Mouse (Mus musculus): Measurements from ENCODE around the gene Gas7. TPM values are rescaled to one million over a fixed set of nuclear protein-coding genes. Genes with fewer than 3 reads are reported as not detected.

The Gas7 gene
- polyA plus RNA-seq, 1 experiment from 2014 or later: 2.7 TPM

- ATAC-seq (no peak), DNase-seq (no peak)
- 58% methylated on average over 4 of the region's 4 CpGs for WGBS (ENCODE audit: insufficient replicate concordance)
- Histone ChIP-seq H3K4me3 (ENCODE audit: low read depth, low read length) (no peak overlapping the region), H3K9me3 (ENCODE audit: low read length) (no peaks in the 10 kb centered on the region), H3K36me3 (replicated peaks; ENCODE audit: insufficient read depth, low read length) (no peaks in the 10 kb centered on the region), H3K4me1 (ENCODE audit: insufficient read depth) (no peaks in the 10 kb centered on the region), H3K9ac (replicated peaks) (no peak overlapping the region), H3K4me2 (ENCODE audit: low read depth, low read length) (no peak overlapping the region), H3K27ac (ENCODE audit: low read depth) (no peak overlapping the region), H3K27me3 (ENCODE audit: insufficient read depth, low read length) (no peaks in the 10 kb centered on the region)
- no peak for TF ChIP-seq EP300 (IDR thresholded peaks at IDR 0.05; ENCODE audit: low read depth)
- TF ChIP-seq CTCF (IDR thresholded peaks at IDR 0.05; ENCODE audit: low read depth): peak; percentile 51
Observed at GRCm38 (mm10) chr11:67431864-67432263, 23.4 kb upstream of the Gas7 start.

- H3K4me2 ChIP-seq (ENCODE audit: low read depth, low read length): no peak overlapping the region
- no peak overlapping the region for H3K4me3 ChIP-seq (ENCODE audit: low read depth, low read length)
- no peak for DNase-seq
- no peak overlapping the region for H3K27ac ChIP-seq (ENCODE audit: low read depth)
- H3K9ac ChIP-seq (replicated peaks): no peak overlapping the region
- H3K4me1 ChIP-seq (ENCODE audit: insufficient read depth): no peaks in the 10 kb centered on the region
- no peaks in the 10 kb centered on the region for H3K27me3 ChIP-seq (ENCODE audit: insufficient read depth, low read length)
- no peaks in the 10 kb centered on the region for H3K36me3 ChIP-seq (replicated peaks; ENCODE audit: insufficient read depth, low read length)
- no peak for ATAC-seq
- no peaks in the 10 kb centered on the region for H3K9me3 ChIP-seq (ENCODE audit: low read length)
- TF ChIP-seq CTCF (IDR thresholded peaks at IDR 0.05; ENCODE audit: low read depth) (no peak), EP300 (IDR thresholded peaks at IDR 0.05; ENCODE audit: low read depth) (no peak)
- 81% methylated on average over 5 of the region's 5 CpGs for WGBS (ENCODE audit: insufficient replicate concordance)
Observed at GRCm38 (mm10) chr11:67433763-67434162, 21.5 kb upstream of the Gas7 start.

GRCm38 (mm10) chr11:67438746-67439145 is 16.5 kb upstream of the Gas7 start:
- Histone ChIP-seq H3K9ac (replicated peaks) (no peak overlapping the region), H3K27ac (ENCODE audit: low read depth) (no peak overlapping the region), H3K9me3 (ENCODE audit: low read length) (no peaks in the 10 kb centered on the region), H3K27me3 (ENCODE audit: insufficient read depth, low read length) (no peaks in the 10 kb centered on the region), H3K4me2 (ENCODE audit: low read depth, low read length) (no peak overlapping the region), H3K4me3 (ENCODE audit: low read depth, low read length) (no peak overlapping the region), H3K36me3 (replicated peaks; ENCODE audit: insufficient read depth, low read length) (no peaks in the 10 kb centered on the region), H3K4me1 (ENCODE audit: insufficient read depth) (no peaks in the 10 kb centered on the region)
- WGBS (ENCODE audit: insufficient replicate concordance): 86% methylated on average over 5 of the region's 5 CpGs
- no peak for ATAC-seq
- no peak for DNase-seq
- TF ChIP-seq EP300 (IDR thresholded peaks at IDR 0.05; ENCODE audit: low read depth) (no peak), CTCF (IDR thresholded peaks at IDR 0.05; ENCODE audit: low read depth) (no peak)

GRCm38 (mm10) chr11:67445058-67445825 is 10.0 kb upstream of the Gas7 start:
- Histone ChIP-seq H3K27ac (ENCODE audit: low read depth) (no peak overlapping the region), H3K9me3 (ENCODE audit: low read length) (no peaks in the 10 kb centered on the region), H3K4me2 (ENCODE audit: low read depth, low read length) (no peak overlapping the region), H3K9ac (replicated peaks) (no peak overlapping the region), H3K4me1 (ENCODE audit: insufficient read depth) (no peaks in the 10 kb centered on the region), H3K36me3 (replicated peaks; ENCODE audit: insufficient read depth, low read length) (no peaks in the 10 kb centered on the region), H3K4me3 (ENCODE audit: low read depth, low read length) (no peak overlapping the region), H3K27me3 (ENCODE audit: insufficient read depth, low read length) (no peaks in the 10 kb centered on the region)
- TF ChIP-seq CTCF (IDR thresholded peaks at IDR 0.05; ENCODE audit: low read depth): no peak
- DNase-seq (no peak), ATAC-seq (no peak)
- 65% methylated on average over 14 of the region's 14 CpGs for WGBS (ENCODE audit: insufficient replicate concordance)

GRCm38 (mm10) chr11:67451525-67451924 is 3.7 kb upstream of the Gas7 start:
- ATAC-seq (no peak), DNase-seq (no peak)
- peaks cover 21% of the 10 kb centered on the region for H3K27me3 ChIP-seq (ENCODE audit: insufficient read depth, low read length)
- no peak overlapping the region for H3K4me3 ChIP-seq (ENCODE audit: low read depth, low read length)
- no peak overlapping the region for H3K4me2 ChIP-seq (ENCODE audit: low read depth, low read length)
- H3K9ac ChIP-seq (replicated peaks): no peak overlapping the region
- H3K27ac ChIP-seq (ENCODE audit: low read depth): no peak overlapping the region
- H3K36me3 ChIP-seq (replicated peaks; ENCODE audit: insufficient read depth, low read length): no peaks in the 10 kb centered on the region
- no peak for TF ChIP-seq CTCF (IDR thresholded peaks at IDR 0.05; ENCODE audit: low read depth)
- TF ChIP-seq EP300 (IDR thresholded peaks at IDR 0.05; ENCODE audit: low read depth): no peak
- H3K4me1 ChIP-seq (ENCODE audit: insufficient read depth): peaks cover 6% of the 10 kb centered on the region; the same call in 1 of the 2 replicates
- 77% methylated on average over 5 of the region's 5 CpGs for WGBS (ENCODE audit: insufficient replicate concordance)
- H3K9me3 ChIP-seq (ENCODE audit: low read length): no peaks in the 10 kb centered on the region

GRCm38 (mm10) chr11:67455527-67455981 is 317 bp downstream of the Gas7 start:
- TF ChIP-seq CTCF (IDR thresholded peaks at IDR 0.05; ENCODE audit: low read depth): no peak
- TF ChIP-seq EP300 (IDR thresholded peaks at IDR 0.05; ENCODE audit: low read depth): no peak
- H3K36me3 ChIP-seq (replicated peaks; ENCODE audit: insufficient read depth, low read length): no peaks in the 10 kb centered on the region
- H3K9ac ChIP-seq (replicated peaks): peak overlapping the region; percentile 55

More at GRCm38 (mm10) chr11:67455527-67455981, 317 bp downstream of the Gas7 start:
- H3K27ac ChIP-seq (ENCODE audit: low read depth): no peak overlapping the region
- H3K4me3 ChIP-seq (ENCODE audit: low read depth, low read length): peak overlapping the region; percentile 57
- H3K9me3 ChIP-seq (ENCODE audit: low read length): no peaks in the 10 kb centered on the region
- peaks cover 32% of the 10 kb centered on the region for H3K27me3 ChIP-seq (ENCODE audit: insufficient read depth, low read length)
- DNase-seq (peak; percentile 34), ATAC-seq (no peak)
- under 1% methylated on average over 33 of the region's 42 CpGs for WGBS (ENCODE audit: insufficient replicate concordance)
- peak overlapping the region; percentile 96 for H3K4me2 ChIP-seq (ENCODE audit: low read depth, low read length)
- peaks cover 6% of the 10 kb centered on the region; the same call in 1 of the 2 replicates for H3K4me1 ChIP-seq (ENCODE audit: insufficient read depth)
